Mouse (Mus musculus): ENCODE data around the gene Atp6v0e. TPM values are rescaled to one million over a fixed set of nuclear protein-coding genes. Genes with fewer than 3 reads are reported as not detected.

Atp6v0e gene
- 88.3 and 92.2 TPM in 2 replicates for polyA plus RNA-seq (2016; fragmentation: Nextera tagmentation; extraction: Ambion mirVana)

GRCm38 (mm10) chr17:26662978-26663683, at the start of gene Atp6v0e:
Gene Atp6v0e (plus strand): TSS chr17:26663231.
- Histone ChIP-seq H3K36me3 (no peaks in the 10 kb centered on the region), H3K4me3 (peak within 1 kb of the TSS; percentile 69), H3K27ac (replicated peaks) (0 out of 2 replicates have a peak within 1 kb of the TSS, but pooled peaks have one; percentile 49), H3K9me3 (no peaks in the 10 kb centered on the region), H3K4me2 (replicated peaks) (peak within 1 kb of the TSS; percentile 95), H3K27me3 (peaks cover 9% of the 10 kb centered on the region), H3K4me1 (peaks cover 18% of the 10 kb centered on the region), H3K9ac (replicated peaks) (peak within 1 kb of the TSS; percentile 68)
- WGBS = 2% methylated on average over 28 of the region's 28 CpGs
- ATAC-seq (ENCODE audit: low FRiP score, low read depth) = peak; percentile 83

DNA sequence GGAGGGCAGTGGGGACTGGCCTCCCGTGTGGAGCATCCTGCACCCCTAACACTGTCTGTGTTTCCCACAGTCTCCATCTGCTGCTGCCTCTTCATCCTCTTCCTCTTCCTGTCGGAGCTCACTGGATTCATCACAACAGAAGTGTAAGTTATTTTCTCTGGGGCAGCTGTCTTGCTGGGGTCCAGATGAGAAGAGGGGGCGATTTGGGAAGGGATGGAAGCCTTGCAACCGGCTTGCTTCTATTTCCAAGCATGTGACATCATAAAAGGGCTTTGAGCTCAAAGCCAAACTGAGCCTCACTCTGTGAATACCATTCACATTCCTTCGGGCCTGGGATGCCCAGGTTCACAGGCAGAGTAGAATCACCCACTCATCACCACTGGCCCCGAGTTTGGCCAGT, 48.7 kb upstream of the Atp6v0e start:
- no peaks in the 10 kb centered on the region for H3K4me1 ChIP-seq
- H3K4me2 ChIP-seq (replicated peaks) = no peak overlapping the region
- H3K27ac ChIP-seq (replicated peaks) = no peak overlapping the region
- no peaks in the 10 kb centered on the region for H3K27me3 ChIP-seq
- peaks cover 66% of the 10 kb centered on the region for H3K36me3 ChIP-seq
- no peaks in the 10 kb centered on the region for H3K9me3 ChIP-seq
- no peak overlapping the region for H3K9ac ChIP-seq (replicated peaks)
- WGBS = 85% methylated on average over 6 of the region's 6 CpGs
- H3K4me3 ChIP-seq = no peak overlapping the region
- ATAC-seq (ENCODE audit: low FRiP score, low read depth) = no peak

- 80% methylated on average over 9 of the region's 9 CpGs for WGBS
- Histone ChIP-seq H3K4me2 (replicated peaks) (no peak overlapping the region), H3K27me3 (no peaks in the 10 kb centered on the region), H3K4me1 (no peaks in the 10 kb centered on the region), H3K9me3 (no peaks in the 10 kb centered on the region), H3K36me3 (peaks cover 67% of the 10 kb centered on the region), H3K27ac (replicated peaks) (no peak overlapping the region), H3K4me3 (no peak overlapping the region), H3K9ac (replicated peaks) (no peak overlapping the region)
- ATAC-seq (ENCODE audit: low FRiP score, low read depth) = no peak
Measured at GRCm38 (mm10) chr17:26614708-26615486, 48.1 kb upstream of the Atp6v0e start.

DNA sequence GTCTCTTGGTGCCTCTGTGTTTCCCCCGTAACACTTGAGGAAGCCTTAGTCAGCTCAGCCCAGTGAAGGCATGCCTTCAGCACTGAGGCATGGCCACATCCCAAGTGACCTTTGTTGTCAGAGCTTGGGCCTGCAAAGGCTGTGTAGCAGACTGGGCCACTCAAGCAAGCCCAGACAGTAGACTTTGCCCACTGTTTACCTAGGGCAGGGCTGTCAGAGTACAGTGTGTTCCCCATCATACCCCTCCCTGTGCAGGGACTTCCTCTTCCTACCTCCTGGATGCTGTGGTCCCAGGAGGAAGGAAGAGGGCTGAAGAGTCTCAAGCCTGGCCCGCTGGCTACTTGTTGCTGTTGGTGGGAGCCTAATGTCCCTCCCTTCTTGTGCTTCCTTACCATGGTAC, 46.3 kb upstream of the Atp6v0e start:
- Histone ChIP-seq H3K9me3 (no peaks in the 10 kb centered on the region), H3K36me3 (peaks cover 67% of the 10 kb centered on the region), H3K27ac (replicated peaks) (no peak overlapping the region), H3K9ac (replicated peaks) (no peak overlapping the region), H3K4me2 (replicated peaks) (no peak overlapping the region), H3K4me3 (no peak overlapping the region), H3K4me1 (no peaks in the 10 kb centered on the region), H3K27me3 (no peaks in the 10 kb centered on the region)
- 96% methylated on average over 2 of the region's 2 CpGs for WGBS
- ATAC-seq (ENCODE audit: low FRiP score, low read depth) = no peak

DNA sequence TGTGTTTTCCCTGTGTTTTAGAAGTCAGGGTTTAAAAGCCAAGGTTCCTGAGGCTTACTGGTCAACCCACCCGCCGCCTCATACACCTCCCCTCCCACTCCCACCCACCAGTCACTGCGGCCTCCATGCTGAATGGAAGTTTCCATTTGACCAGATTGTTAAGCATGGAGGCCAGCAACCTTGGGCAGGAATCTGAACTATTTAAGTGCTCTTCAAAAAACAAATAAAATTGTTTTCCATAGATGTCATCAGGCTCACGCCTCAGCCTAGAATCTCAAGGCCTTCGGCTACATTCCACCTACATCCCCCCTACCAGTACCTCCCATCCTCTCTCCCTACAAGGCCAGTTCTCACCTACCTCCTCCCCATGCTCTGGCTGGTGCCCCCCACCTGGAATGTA, 44.5 kb upstream of the Atp6v0e start:
- Histone ChIP-seq H3K27me3 (no peaks in the 10 kb centered on the region), H3K9me3 (no peaks in the 10 kb centered on the region), H3K4me1 (no peaks in the 10 kb centered on the region), H3K27ac (replicated peaks) (no peak overlapping the region), H3K9ac (replicated peaks) (no peak overlapping the region), H3K4me3 (no peak overlapping the region), H3K36me3 (peaks cover 64% of the 10 kb centered on the region), H3K4me2 (replicated peaks) (no peak overlapping the region)
- 94% methylated on average over 5 of the region's 5 CpGs for WGBS
- ATAC-seq (ENCODE audit: low FRiP score, low read depth) = no peak

DNA sequence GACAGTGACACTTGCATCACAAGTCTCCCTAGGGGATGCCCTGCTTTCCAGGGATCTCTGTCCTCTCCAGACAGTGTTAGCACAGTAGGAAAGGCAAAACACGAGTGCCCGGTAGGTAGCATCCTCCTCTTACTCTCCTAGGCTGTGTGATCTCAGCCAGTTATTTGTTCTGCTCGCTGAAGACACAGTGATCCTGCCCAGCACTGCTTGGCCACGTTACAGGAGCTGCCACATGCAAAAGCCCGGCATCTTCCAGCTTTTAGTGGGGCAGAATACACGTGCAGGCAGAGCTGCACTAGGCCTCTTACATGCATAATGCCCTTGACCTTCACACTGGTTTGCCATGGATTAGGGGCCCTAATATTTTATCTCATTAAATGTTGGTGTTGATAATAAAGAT, 43.5 kb upstream of the Atp6v0e start:
- Histone ChIP-seq H3K27ac (replicated peaks) (no peak overlapping the region), H3K9me3 (no peaks in the 10 kb centered on the region), H3K27me3 (no peaks in the 10 kb centered on the region), H3K9ac (replicated peaks) (no peak overlapping the region), H3K4me2 (replicated peaks) (no peak overlapping the region), H3K4me3 (no peak overlapping the region), H3K4me1 (no peaks in the 10 kb centered on the region), H3K36me3 (peaks cover 66% of the 10 kb centered on the region)
- WGBS = 88% methylated on average over 6 of the region's 6 CpGs
- no peak for ATAC-seq (ENCODE audit: low FRiP score, low read depth)

- H3K9ac ChIP-seq (replicated peaks) = no peak overlapping the region
- H3K4me3 ChIP-seq = no peak overlapping the region
- H3K27ac ChIP-seq (replicated peaks) = no peak overlapping the region
- H3K4me2 ChIP-seq (replicated peaks) = no peak overlapping the region
- no peaks in the 10 kb centered on the region for H3K4me1 ChIP-seq
- 95% methylated on average over 6 of the region's 6 CpGs for WGBS
- no peaks in the 10 kb centered on the region for H3K9me3 ChIP-seq
- H3K27me3 ChIP-seq = no peaks in the 10 kb centered on the region
- peaks cover 73% of the 10 kb centered on the region for H3K36me3 ChIP-seq
- ATAC-seq (ENCODE audit: low FRiP score, low read depth) = no peak
Measured at GRCm38 (mm10) chr17:26620292-26620691, 42.7 kb upstream of the Atp6v0e start.

DNA sequence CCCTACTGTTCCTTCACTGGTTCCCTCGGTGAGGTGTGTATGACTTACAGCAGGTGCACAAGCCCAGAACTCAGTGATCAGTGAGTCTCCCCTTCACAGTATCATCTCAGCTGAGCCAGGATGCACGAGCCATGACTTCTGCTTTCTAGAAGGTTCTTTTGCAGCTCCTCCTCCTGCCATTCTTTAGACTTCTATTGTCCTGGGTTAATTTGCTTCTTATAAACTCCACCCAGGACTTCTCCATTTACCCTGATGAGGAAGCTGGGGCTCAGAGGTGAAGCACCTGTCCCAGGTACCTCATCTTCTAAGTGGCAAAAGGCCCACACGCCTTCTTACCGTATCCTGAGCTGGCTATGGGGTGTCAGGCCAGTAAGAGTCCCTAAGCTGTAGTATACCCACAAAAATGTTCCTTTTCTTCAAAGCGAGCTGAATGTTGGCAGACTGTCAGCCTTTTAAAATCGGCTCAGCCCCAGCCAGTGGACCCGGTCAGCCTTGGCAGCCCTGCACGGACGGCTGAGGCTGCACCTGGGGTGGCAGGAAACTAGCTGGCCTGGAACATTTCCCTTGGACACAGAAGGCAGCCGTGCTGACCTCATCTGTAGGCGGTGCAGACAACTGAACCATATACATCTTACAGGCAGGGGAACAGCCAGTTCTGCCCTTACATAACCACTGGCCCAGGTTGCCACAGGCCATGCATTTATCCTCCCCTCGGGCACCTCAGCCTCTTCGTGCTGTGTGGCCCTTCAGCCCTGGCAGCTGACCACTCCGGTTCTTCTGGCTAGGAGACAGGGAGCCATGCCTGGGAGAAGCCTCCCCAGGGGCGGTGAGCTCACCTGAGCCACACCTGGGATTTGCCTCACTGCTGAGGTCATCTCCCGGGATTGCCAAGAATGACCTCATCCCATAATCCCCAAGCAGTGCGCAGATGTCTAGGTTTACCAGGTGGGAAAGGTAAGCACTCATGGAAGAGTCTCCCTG, 42.0 kb upstream of the Atp6v0e start:
- H3K9ac ChIP-seq (replicated peaks) = no peak overlapping the region
- peaks cover 76% of the 10 kb centered on the region for H3K36me3 ChIP-seq
- no peaks in the 10 kb centered on the region for H3K9me3 ChIP-seq
- no peak overlapping the region for H3K4me3 ChIP-seq
- 92% methylated on average over 17 of the region's 17 CpGs for WGBS
- no peaks in the 10 kb centered on the region for H3K4me1 ChIP-seq
- H3K4me2 ChIP-seq (replicated peaks) = no peak overlapping the region
- no peak overlapping the region for H3K27ac ChIP-seq (replicated peaks)
- no peaks in the 10 kb centered on the region for H3K27me3 ChIP-seq
- ATAC-seq (ENCODE audit: low FRiP score, low read depth) = no peak

GRCm38 (mm10) chr17:26621912-26622311, 41.1 kb upstream of the Atp6v0e start:
- Histone ChIP-seq H3K9me3 (no peaks in the 10 kb centered on the region), H3K9ac (replicated peaks) (no peak overlapping the region), H3K4me2 (replicated peaks) (no peak overlapping the region), H3K27me3 (no peaks in the 10 kb centered on the region), H3K27ac (replicated peaks) (no peak overlapping the region), H3K4me1 (no peaks in the 10 kb centered on the region), H3K36me3 (peaks cover 75% of the 10 kb centered on the region), H3K4me3 (no peak overlapping the region)
- 94% methylated on average over 5 of the region's 5 CpGs for WGBS
- no peak for ATAC-seq (ENCODE audit: low FRiP score, low read depth)

DNA sequence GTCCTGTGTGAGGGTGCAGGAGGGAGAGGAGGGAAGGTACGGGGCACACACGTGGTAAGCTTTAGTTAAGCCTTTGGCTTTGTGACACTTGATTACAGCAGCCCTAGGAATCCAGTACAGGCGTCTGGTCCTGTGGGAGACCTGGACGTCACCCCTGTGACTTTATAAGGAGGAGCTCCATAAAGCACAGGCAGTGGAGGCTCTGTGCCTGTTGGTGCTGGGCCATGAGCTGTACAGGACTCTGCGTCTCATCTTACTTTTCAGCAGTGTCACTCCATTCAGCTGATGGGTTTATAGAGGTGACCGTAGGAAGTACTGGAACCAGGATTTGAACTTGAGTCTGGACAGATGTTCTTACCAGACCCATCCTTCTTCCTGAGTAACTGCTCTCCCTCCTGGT, 39.0 kb upstream of the Atp6v0e start:
- Histone ChIP-seq H3K4me2 (replicated peaks) (no peak overlapping the region), H3K9me3 (no peaks in the 10 kb centered on the region), H3K4me1 (no peaks in the 10 kb centered on the region), H3K27ac (replicated peaks) (no peak overlapping the region), H3K36me3 (peaks cover 79% of the 10 kb centered on the region), H3K27me3 (no peaks in the 10 kb centered on the region), H3K4me3 (no peak overlapping the region), H3K9ac (replicated peaks) (no peak overlapping the region)
- 92% methylated on average over 6 of the region's 6 CpGs for WGBS
- no peak for ATAC-seq (ENCODE audit: low FRiP score, low read depth)

GRCm38 (mm10) chr17:26624999-26625398, 38.0 kb upstream of the Atp6v0e start:
- Histone ChIP-seq H3K27me3 (no peaks in the 10 kb centered on the region), H3K9ac (replicated peaks) (no peak overlapping the region), H3K9me3 (no peaks in the 10 kb centered on the region), H3K4me1 (no peaks in the 10 kb centered on the region), H3K27ac (replicated peaks) (no peak overlapping the region), H3K4me3 (no peak overlapping the region), H3K4me2 (replicated peaks) (no peak overlapping the region), H3K36me3 (peaks cover 83% of the 10 kb centered on the region)
- ATAC-seq (ENCODE audit: low FRiP score, low read depth) = no peak
- WGBS = 91% methylated on average over 10 of the region's 10 CpGs

All from midbrain, embryonic 12.5 days (tissue).